Mouse (Mus musculus) G1E (cell line): Measurements from ENCODE around the gene Mga. TPM values are rescaled to one million over a fixed set of nuclear protein-coding genes. Genes with fewer than 3 reads are reported as not detected.

ENCODE experiments used
- ATAC-seq: 2 replicates; pipeline ENCODE4 v1.8.0; 2016; ENCODE audit warnings: mild to moderate bottlenecking; ENCODE audit not compliant: insufficient number of reproducible peaks, poor library complexity, low FRiP score, severe bottlenecking; ENCODE audit errors: extremely low read depth
- DNase-seq: peaks from one replicate; pipeline ENCODE4 v3.0.0; 2012; ENCODE audit warnings: low spot score
- H3K27me3 ChIP-seq: 2 replicates; pipeline ENCODE4 v1.6.1; 2012; ENCODE audit warnings: mild to moderate bottlenecking, low read length, inconsistent platforms; ENCODE audit not compliant: insufficient read depth
- H3K36me3 ChIP-seq: replicated peaks from 2 replicates; pipeline ENCODE3; 2012; ENCODE audit warnings: mild to moderate bottlenecking, inconsistent platforms
- H3K4me1 ChIP-seq: 2 replicates; pipeline ENCODE4 v1.6.1; 2012; ENCODE audit warnings: low read depth, low read length, inconsistent platforms, mixed read lengths; ENCODE audit not compliant: insufficient read depth
- H3K4me3 ChIP-seq: 2 replicates; pipeline ENCODE4 v1.5.1; 2012; ENCODE audit warnings: low read depth, mild to moderate bottlenecking, inconsistent platforms, low read length, moderate library complexity, mixed read lengths
- H3K9me3 ChIP-seq: replicated peaks from 2 replicates; pipeline ENCODE4 v1.6.1; 2012; ENCODE audit warnings: inconsistent platforms
- CTCF ChIP-seq: IDR thresholded peaks from 2 replicates; pipeline ENCODE4 v1.5.1; 2012; ENCODE audit warnings: low read depth, low read length, inconsistent platforms, mixed read lengths
- GATA1 ChIP-seq: IDR thresholded peaks from 2 replicates; pipeline ENCODE4 v1.6.1; 2012; ENCODE audit warnings: borderline replicate concordance, low read length, inconsistent platforms, mixed read lengths
- GATA2 ChIP-seq: IDR thresholded peaks from 2 replicates; pipeline ENCODE4 v1.6.1; 2012; ENCODE audit warnings: low read depth, low read length, inconsistent platforms, borderline replicate concordance
- POLR2AphosphoS5 ChIP-seq: IDR thresholded peaks from 2 replicates; pipeline ENCODE4 v1.6.1; 2012; ENCODE audit warnings: low read depth, low read length, inconsistent platforms; ENCODE audit not compliant: insufficient replicate concordance
- TAL1 ChIP-seq: conservative IDR thresholded peaks from 2 replicates; pipeline ENCODE4 v1.6.1; 2012; ENCODE audit warnings: low read depth, low read length, inconsistent platforms, mixed read lengths
- polyA plus RNA-seq: library from polyadenylated mRNA; stranded (reverse); fragments of >175 nt; gene quantifications from 2 replicates; pipeline ENCODE4 v1.2.3, GENCODE M21; 2012
- total RNA-seq, 2 experiments: library from RNA; stranded (forward) in 1 of 2; stranded (reverse) in 1 of 2; fragments of 200-1000 nt in 1 of 2; fragments of >200 nt in 1 of 2; fragmentation: Nextera tagmentation in 1 of 2; gene quantifications; 2 replicates each; pipeline ENCODE4 v1.2.3; 2014 to 2017

The Mga gene
- total and polyA plus RNA-seq, 3 experiments, result 4.1 to 186 (median 80.7) TPM

DNA sequence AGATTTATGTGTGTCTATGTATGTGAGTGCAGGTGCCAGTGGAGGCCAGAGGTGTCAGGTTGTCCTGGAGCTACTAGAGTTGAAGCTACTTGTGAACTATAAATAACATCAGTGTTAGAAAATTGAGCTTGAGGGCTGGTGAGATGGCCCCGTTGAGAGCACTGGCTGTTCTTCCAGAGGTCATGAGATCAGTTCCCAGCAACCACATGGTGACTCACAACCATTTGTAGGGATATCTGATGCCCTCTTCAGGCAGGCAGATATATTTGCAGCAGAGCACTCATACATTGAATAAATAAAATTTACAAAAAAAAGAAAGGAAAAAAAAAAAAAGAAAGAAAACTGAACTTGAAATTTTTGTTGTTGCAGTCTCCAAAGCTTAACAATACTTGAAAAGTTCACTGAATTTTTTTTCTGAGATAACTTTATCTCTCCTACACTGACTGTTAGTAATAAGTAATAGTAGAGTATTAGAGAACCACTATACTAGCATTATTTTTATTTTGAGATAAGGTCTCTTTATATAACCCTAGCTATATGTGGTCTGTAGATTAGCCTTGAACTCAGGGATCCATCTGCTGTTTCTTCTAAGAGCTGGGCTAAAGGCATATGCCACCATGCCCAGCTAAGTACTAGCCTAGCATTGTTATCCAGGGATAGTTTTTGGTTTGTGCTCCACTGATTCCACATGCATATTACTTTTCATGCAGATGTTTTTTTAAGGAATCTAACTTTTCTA lies 20.8 kb downstream of the Mga start:
- no peak for TF ChIP-seq CTCF
- TF ChIP-seq GATA2, result no peak
- TF ChIP-seq TAL1, result no peak
- no peak for TF ChIP-seq GATA1
- no peak for TF ChIP-seq POLR2AphosphoS5
- Histone ChIP-seq H3K9me3 (no peaks in the 10 kb centered on the region), H3K27me3 (no peaks in the 10 kb centered on the region), H3K4me1 (peaks cover 2% of the 10 kb centered on the region; the same call in 1 of the 2 replicates), H3K36me3 (peaks cover 59% of the 10 kb centered on the region), H3K4me3 (no peak overlapping the region)
- DNase-seq (no peak), ATAC-seq (no peak)

DNA sequence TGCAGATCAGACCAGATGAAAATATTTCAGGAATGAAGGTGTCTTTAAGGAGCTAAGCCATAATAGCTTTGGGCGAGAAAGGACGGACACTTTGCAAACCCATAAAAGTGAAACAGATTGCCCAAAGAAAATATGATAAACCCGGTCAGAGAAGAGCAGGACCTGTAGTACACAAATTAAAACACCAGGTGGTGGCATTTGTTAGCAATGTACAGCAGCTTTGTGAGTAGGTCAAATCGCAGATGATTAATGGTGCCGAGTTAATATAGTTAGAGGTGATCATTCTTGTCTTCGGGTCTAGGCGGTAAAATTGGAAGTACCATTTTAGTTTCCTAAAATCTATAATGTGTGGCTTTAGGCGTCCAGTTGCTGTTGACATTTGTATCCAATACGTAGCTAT lies 73.5 kb downstream of the Mga start:
- DNase-seq, result peak; percentile 29
- Histone ChIP-seq H3K27me3 (no peaks in the 10 kb centered on the region), H3K9me3 (no peaks in the 10 kb centered on the region), H3K4me3 (no peak overlapping the region), H3K36me3 (peaks cover 17% of the 10 kb centered on the region), H3K4me1 (peaks cover 23% of the 10 kb centered on the region)
- no peak for ATAC-seq
- no peak for TF ChIP-seq GATA2
- no peak for TF ChIP-seq POLR2AphosphoS5
- no peak for TF ChIP-seq TAL1
- peak; percentile 54; the same call in 1 of the 2 replicates for TF ChIP-seq CTCF
- TF ChIP-seq GATA1, result no peak

- no peak for DNase-seq
- peaks cover 11% of the 10 kb centered on the region for H3K36me3 ChIP-seq
These were observed 74.3 kb downstream of the Mga start for GRCm38 (mm10) chr2:119971316-119971715.

DNA sequence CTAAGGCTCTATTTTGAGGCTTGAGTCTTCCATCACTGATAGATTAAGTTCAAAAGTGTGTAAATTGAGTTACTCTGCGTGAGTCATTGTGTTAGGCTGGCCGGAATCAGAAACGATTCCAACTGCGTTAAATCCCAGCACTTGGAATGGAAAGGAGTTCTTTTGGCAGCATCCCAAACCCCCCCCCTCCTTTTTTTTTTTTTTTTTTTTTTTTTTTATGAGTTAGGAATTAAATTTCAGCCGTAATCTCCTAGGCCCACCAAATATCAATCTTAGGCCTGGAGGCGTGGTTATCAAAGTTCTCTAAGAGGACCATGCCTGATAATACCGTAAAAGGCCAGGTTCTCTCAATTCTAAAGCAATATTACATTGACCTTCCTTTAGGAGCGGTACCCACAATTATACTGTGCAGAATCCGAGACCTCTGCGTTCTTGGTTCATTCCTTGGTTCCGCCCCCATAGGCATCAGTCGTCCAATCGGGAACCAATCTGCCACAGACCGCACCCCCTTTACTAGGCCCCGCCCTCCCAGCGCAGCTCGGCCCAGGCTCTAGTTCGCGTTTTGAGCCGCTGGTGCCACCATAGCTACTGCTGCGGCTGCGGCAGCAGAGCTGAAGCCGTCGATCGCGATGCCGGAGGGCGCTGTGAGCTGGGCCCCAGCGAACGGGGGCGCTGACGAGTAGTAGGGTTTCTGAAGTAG lies 75.0 kb downstream of the Mga start:
- ATAC-seq (peak; percentile 98), DNase-seq (peak; percentile 88)
- no peak for TF ChIP-seq POLR2AphosphoS5
- no peak for TF ChIP-seq GATA2
- TF ChIP-seq GATA1, result no peak
- no peak for TF ChIP-seq CTCF
- no peak for TF ChIP-seq TAL1
- Histone ChIP-seq H3K36me3 (peaks cover 6% of the 10 kb centered on the region), H3K4me1 (peaks cover 23% of the 10 kb centered on the region), H3K4me3 (peak overlapping the region; percentile 85), H3K9me3 (no peaks in the 10 kb centered on the region), H3K27me3 (no peaks in the 10 kb centered on the region)

More at GRCm38 (mm10) chr2:119971316-119971715, 74.3 kb downstream of the Mga start:
- Histone ChIP-seq H3K4me3 (no peak overlapping the region), H3K4me1 (peaks cover 23% of the 10 kb centered on the region), H3K27me3 (no peaks in the 10 kb centered on the region), H3K9me3 (no peaks in the 10 kb centered on the region)
- ATAC-seq, result no peak
- TF ChIP-seq POLR2AphosphoS5, result no peak
- TF ChIP-seq TAL1, result no peak
- TF ChIP-seq GATA2, result no peak
- TF ChIP-seq GATA1, result no peak
- TF ChIP-seq CTCF, result no peak

- TF ChIP-seq GATA1 (no peak), POLR2AphosphoS5 (no peak), TAL1 (no peak), CTCF (no peak), GATA2 (no peak)
- Histone ChIP-seq H3K4me3 (peak within 1 kb of the TSS; percentile 85), H3K27me3 (no peaks in the 10 kb centered on the region), H3K36me3 (peaks cover 9% of the 10 kb centered on the region), H3K9me3 (no peaks in the 10 kb centered on the region), H3K4me1 (peaks cover 23% of the 10 kb centered on the region)
- ATAC-seq, result no peak
- no peak for DNase-seq
These were observed 75.5 kb downstream of the Mga start, which contains the start of gene Mapkbp1 for GRCm38 (mm10) chr2:119972537-119972879. TSS of gene Mapkbp1 (plus strand) at chr2:119972699.

DNA sequence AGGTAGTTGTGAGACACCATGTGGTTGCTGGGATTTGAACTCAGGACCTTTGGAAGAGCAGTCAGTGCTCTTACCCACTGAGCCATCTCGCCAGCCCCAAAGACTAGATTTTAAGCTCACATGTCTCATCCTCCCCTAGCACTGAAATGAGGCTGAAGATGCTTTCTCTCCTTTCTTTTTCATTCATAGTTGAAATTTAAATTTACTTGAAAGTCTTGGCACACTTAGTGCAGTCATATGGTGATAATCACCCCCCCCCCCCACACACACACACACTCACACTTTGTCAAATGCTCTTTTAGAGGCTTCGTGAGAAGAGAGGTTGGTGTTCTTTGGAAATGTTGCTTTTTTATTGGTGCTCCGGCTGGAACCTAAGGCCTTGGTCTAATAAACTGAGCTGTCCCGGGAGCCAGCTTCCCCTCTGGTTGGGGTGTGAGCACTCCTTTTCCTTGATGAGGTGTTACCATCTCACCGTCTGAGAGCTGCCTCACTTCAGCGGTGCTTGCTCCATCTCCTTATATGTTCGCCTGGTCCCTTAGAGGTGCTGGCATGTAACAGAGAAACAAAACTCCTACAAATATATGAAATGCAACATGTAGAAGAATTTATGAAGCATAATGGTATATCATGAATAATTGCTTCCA lies 83.4 kb downstream of the Mga start:
- no peaks in the 10 kb centered on the region for H3K27me3 ChIP-seq
- H3K4me3 ChIP-seq, result no peak overlapping the region
- DNase-seq (no peak), ATAC-seq (no peak)
- no peaks in the 10 kb centered on the region for H3K4me1 ChIP-seq
- peaks cover 34% of the 10 kb centered on the region for H3K36me3 ChIP-seq
- no peaks in the 10 kb centered on the region for H3K9me3 ChIP-seq
- TF ChIP-seq GATA2 (no peak), POLR2AphosphoS5 (no peak), TAL1 (no peak), CTCF (no peak), GATA1 (no peak)
